Mouse (Mus musculus) erythroid progenitor cell, adult 5-6 weeks (primary cell): ENCODE data around the gene Nkain1. TPM values are rescaled to one million over a fixed set of nuclear protein-coding genes. Genes with fewer than 3 reads are reported as not detected.

ENCODE experiments used
- ATAC-seq: replicated peaks from 2 replicates; pipeline ENCODE4 v1.8.0; 2016; ENCODE audit warnings: moderate number of reproducible peaks, mild to moderate bottlenecking, moderate TSS enrichment, inconsistent platforms; ENCODE audit not compliant: poor library complexity, low FRiP score, severe bottlenecking
- total RNA-seq, 2 experiments: library from RNA; stranded (forward) in 1 of 2; stranded (reverse) in 1 of 2; fragments of 150-400 nt in 1 of 2; fragments of 186-747, 209-891 nt in 1 of 2; gene quantifications; 2 replicates each; pipeline versions ENCODE4 v1.2.3 to v1.2.4; 2015 to 2017; ENCODE audit warnings: low replicate concordance in 2 of 2

Gene Nkain1
- total RNA-seq, 2 experiments from 2014 or later, result not detected

GRCm38 (mm10) chr4:130516490-130516889 lies 57.5 kb downstream of the Nkain1 start:
- ATAC-seq, result no peak

Other genes with a start within 250 kb of the Nkain1 start
- 15.5 and 19.1 TPM in 2 replicates for gene Zcchc17, start 214.2 kb downstream of the Nkain1 start, total RNA-seq (2015; ENCODE audit: low replicate concordance)
- 30.3 and 54.2 TPM in 2 replicates for gene Zcchc17, start 214.2 kb downstream of the Nkain1 start, total RNA-seq (2017; ENCODE audit: low replicate concordance)
- gene Snrnp40, start 214.0 kb downstream of the Nkain1 start, total RNA-seq (2015; ENCODE audit: low replicate concordance), result 35.0 and 69.6 TPM in 2 replicates
- gene Snrnp40, start 214.0 kb downstream of the Nkain1 start, total RNA-seq (2017; ENCODE audit: low replicate concordance), result 25.1 and 58.9 TPM in 2 replicates
- gene Pum1, start 89.1 kb upstream of the Nkain1 start, total RNA-seq (2015; ENCODE audit: low replicate concordance), result 64.9 and 85.9 TPM in 2 replicates
- gene Pum1, start 89.1 kb upstream of the Nkain1 start, total RNA-seq (2017; ENCODE audit: low replicate concordance), result 68.4 and 88.1 TPM in 2 replicates
- gene Sdc3, start 218.4 kb upstream of the Nkain1 start, total RNA-seq (2015; ENCODE audit: low replicate concordance), result 25.9 and 31.0 TPM in 2 replicates
- 9.9 and 13.7 TPM in 2 replicates for gene Sdc3, start 218.4 kb upstream of the Nkain1 start, total RNA-seq (2017; ENCODE audit: low replicate concordance)